Mouse (Mus musculus) inflammation-experienced regulatory T-cells, adult 6 months (primary cell): ENCODE measurements around the gene Tex12. TPM values are rescaled to one million over a fixed set of nuclear protein-coding genes. Genes with fewer than 3 reads are reported as not detected.

Experiments
- ATAC-seq: one replicate; pipeline ENCODE4 v1.8.0; 2017
- polyA plus RNA-seq, 3 experiments: library from polyadenylated mRNA; unstranded; fragments of 100-300 nt; shearing (Covaris generic); gene quantifications; one replicate each; pipeline ENCODE4 v1.2.1; 2017

Tex12 gene
- not detected for polyA plus RNA-seq

DNA sequence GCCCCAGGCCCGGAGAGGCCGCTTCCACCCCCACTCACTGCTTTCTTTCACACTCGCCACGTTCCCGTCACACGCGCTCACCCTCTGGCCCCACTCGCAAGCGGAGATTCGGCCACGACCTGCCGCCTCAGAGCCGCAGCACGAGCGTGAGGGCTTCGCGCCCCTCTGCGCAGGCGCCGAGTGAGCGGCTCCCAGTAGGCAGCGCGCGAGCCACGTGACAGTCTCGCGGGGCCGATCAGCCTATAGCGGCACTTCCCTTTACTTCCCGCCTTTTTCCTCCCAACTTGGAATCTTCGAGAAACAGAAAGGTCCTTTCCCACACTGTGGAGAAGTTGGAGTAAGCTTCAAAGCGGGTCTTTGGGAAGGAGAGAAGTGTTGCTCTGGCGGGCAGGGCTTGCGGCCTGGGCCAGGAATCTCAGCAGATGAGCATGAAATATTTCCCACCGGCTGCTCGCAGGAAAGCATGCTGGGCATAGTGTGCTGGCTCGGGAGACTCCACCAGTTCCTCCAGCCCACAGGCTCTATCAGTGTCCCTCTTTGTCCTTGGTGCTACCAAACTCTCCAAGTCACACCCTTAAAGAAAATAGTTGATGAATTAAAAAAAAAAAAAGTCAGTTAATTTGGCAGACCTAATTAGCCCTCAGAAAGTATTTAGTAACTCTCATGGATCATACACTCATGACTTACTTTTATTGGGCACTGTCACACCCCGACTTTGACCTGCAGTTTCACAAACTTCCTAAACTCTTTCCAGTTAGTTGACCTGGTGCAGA lies at the start of gene Tex12:
Gene Tex12, minus strand, starts transcription at position 181 of the 773 bp plus-strand sequence.
- no peak for ATAC-seq

DNA sequence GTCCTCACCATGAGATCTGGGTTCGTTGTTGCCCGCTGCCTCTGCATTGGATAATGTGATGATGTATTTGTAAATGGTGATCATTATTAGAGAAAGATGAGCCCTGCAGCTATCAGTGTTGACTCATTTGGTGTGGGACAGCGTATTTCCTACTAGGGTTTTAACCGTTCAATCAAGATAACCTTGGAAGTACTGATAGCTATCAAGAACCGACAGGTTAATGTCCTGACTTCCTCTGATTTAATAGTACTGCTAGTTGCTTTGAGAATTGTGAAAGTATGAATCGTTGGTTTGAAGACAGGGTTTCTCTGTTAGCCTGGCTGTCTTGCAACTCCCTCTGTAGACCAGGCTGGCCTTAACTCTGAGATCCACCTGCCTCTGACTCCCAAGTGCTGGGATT lies 43.2 kb upstream of the Tex12 start:
- ATAC-seq = no peak

DNA sequence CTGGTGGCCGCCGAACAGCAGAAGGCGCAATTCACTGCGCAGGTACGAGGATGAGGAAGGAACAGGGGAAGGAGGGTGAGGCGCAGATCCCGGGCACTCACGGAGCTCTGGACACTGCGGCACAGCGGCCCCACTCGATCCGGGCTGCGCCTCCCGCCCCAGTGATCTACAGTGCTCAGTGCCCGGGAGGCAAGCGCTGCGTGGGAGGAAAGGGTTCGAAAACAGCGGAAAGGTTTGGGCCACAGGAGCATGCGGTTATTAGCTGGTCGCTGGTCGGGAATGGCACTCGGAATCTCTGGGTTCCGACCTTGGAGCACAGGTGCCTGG lies 42.8 kb upstream of the Tex12 start:
- peak; percentile 64 for ATAC-seq

DNA sequence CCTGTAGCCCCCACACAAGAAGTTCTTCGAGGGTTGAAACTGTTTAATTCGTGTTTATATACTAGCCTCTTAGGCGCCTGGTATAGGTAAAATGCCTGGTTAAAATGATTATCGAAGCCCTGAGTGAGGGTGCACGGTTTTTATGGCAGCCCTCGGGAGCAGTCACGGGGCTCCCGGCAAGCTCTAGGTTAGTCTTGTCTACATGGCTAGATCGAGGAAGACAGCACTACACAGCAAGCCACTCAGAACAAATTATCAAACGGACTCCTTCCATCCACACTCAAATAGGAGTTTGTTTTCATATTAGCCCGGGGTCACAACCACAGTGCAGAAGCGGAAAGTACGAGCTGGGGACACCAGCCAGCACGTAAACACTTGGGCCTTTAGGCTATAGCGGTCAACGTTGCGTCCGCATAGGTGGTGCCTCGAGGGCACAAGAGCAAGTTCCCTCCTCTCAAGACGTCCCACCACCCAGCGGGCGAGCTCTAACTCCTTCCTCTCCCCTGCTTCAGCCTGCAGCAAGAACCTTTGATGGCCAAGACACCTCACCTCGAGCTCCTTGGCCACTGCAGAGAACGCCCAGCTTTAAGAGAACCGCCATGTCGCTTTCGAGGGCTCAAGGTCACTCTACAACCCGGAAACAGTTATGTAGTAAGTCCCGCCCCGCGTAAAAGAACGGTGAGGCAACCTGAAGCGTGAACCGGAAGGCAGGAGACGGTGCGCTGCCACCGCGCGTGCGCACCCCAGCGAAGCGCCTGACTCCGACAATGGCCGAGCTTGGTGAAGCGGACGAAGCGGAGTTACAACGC lies 42.3 kb upstream of the Tex12 start, which contains the start of the genes Sdhd and Timm8b:
Gene Sdhd, minus strand, starts transcription at position 624 of the 809 bp plus-strand sequence.
Gene Timm8b, plus strand, starts transcription at position 722 of the 809 bp plus-strand sequence.
- peak; percentile 96 for ATAC-seq

DNA sequence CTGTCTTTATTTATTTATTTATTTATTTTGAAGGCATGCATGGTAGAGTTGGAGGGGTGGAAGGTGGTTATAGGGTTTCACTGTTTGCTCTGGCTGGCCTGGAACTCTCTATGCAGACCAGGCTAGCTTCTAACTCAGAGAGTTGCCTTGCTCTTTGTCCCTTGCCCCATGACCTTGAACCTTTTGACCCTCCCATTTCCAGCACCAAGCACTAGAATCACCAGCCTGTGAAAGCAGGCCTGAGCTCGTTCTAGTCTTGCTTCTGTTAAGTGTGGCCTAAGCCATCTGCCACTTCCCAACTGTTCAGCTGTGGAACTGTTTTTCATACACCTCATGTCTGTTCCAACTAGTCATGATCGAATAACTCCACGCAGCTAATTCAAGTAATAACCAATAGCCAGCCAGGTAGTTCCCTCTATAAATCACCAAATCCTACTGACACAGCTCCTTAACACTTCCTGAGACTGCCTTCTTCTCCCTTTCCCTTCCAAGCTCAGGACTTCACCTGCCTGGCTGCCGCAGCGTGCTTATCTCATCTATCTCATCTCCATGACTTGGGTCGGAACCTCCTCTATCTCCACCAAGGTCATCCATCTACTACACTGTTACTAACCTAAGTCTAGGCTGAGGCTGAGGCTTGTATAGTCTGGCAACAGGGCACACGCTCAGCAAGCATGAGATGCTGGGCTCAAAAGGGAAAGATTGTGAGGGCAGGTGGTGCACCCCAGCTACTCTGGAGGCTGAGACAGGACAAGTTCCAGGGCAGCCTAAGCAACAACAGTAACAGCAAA lies 41.1 kb upstream of the Tex12 start:
- no peak for ATAC-seq

DNA sequence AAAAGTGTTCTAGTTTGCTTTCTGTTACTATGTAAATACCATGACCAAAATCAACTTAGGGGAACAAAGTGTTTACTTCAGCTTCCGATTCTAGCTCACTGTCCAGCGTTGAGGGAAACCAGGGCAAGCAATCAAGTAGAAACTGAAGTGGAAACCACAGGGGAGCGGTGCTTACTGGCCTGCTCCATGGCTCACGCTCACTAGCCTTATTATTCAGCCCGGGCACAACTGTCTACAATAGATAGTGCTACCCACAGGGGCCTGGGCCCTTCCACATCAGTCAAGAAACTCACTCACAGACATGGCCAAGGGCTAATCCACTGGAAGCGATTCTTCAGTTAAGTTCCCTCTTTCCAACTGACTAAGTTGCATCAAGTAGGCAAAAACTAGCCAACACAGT lies 40.4 kb upstream of the Tex12 start:
- no peak for ATAC-seq

DNA sequence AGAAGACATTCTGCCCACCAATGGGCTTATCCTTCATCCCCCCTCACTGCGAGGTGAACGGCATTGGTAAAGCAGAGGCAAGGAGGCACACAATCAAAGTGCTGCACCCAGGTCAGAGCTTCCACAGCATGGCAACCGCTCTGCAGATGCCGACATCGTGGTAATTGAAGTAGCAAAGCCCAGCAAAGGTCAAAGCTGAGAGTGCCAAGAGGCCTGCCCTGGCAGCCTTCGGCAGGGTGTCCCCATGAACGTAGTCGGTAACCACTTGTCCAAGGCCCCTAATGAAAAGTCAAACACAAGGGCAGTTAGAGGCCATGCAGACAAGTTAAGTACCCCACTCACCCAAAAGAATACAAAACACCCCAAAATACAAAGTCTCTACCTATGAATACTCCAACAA lies 35.8 kb upstream of the Tex12 start:
- no peak for ATAC-seq

DNA sequence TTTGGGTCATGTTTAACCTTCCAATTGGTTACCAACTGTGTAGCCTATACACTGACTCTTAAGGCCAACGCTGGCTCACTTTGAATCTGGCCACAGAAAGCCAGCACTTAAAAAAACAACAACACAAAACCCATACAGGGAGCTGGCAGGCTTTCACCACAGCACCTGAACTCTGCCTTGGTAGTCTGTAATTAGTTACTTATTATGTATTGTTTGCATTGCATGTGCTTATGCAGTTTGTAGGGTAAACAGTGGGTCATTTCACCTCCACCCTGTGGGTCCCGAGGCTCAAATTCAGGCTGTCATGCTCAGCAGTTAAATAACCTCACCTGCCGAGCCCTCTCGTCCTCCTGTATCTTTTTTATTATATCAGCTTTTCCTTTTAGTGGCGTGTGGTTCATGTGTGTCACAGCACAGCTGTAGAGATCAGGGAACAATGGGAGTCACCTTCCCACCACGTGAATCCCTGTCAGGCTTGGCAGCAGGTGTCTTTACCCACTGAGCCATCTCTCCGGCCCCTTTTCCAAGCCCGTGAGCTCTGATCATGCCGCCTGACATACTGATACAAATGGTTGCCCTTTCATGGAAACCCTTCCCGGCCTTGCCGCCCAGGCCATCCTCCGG lies 33.8 kb upstream of the Tex12 start:
- ATAC-seq = no peak

DNA sequence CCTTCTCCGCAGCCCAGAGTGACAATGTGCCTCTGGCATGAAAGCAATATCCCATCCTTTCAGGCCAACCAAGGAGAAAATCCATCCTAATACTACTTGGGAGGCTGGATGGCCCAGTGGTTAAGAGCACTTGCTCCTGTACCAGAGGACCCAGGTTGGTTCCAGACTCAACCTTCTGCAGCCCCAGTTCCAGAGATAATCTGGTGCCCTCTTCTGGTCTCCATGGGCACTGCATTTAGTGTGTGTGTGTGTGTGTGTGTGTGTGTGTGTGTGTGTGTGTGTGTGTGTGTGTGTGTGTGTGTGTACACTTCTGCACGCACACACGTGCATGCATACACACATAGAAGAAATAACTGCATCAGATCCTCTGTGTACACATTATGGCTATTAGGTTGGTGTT lies 32.4 kb upstream of the Tex12 start:
- peak; percentile 46 for ATAC-seq

DNA sequence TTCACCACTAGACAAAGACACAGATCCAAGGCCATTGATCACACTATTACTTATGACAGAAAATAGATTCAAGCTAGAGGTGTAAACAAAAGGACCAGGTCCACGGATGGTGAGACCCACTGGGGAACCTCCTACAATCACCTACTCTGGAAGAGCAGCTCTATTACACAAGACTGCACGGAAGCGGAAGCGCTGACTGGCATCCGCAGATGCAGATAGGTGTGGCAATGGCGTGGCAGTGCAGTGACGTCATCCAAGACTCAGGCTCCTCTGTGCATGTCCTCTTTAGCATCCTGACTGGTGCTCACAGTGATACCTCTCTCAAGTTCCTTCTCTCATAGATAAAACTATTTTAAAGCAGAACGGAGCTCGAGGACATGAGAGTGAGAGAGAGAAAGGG lies 31.8 kb upstream of the Tex12 start:
- no peak for ATAC-seq

DNA sequence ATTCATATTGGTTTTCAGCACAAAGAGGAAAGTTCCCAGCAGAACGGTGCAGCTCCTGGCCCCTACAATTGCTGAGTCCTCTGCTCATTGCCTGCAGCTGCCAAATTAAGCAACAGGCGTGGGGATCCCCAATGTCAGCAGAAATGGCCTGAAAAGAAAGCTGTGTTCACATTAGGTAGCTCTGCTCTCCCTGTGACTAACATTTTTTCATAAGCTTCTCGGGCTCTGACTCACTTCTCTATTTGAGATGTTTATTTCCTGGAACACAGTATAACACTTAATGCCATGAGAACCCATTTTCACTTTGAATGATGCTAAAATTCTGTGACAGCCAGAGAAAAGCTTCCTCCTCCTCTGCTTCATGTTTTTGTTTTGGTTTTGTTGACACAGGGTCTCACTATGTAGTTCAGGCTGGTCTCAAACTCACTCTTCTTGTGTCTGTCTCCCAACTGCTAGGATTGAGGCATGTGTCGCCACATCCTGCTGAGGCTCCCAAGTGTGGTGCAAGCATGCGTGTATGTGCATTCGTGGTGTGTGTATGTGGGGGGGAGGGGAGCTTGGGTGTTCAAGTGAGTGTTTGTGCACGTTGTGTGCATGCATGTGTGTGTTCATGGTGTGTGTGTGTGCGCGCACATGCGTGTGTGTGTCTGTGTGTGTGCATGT lies 29.9 kb upstream of the Tex12 start:
- peak; percentile 75 for ATAC-seq

DNA sequence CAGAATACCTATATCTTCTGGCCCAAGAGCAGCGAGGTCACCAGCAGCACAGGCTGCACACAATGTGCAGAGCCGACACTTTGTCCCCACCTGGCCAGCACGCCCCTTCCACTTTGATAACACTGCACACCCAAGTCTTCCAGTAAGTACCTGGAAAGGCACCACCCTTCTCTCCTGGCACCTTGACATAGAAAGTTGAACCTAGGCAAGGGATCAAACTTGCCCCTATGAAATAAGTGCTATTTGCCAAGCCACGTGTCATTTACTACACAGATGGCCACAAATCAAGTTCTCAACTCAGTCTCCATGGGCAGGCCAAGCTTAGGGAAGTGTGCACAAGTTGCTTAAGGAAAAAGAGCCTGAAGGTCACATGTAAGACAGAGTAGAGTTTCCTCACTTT lies 25.8 kb upstream of the Tex12 start:
- no peak for ATAC-seq

DNA sequence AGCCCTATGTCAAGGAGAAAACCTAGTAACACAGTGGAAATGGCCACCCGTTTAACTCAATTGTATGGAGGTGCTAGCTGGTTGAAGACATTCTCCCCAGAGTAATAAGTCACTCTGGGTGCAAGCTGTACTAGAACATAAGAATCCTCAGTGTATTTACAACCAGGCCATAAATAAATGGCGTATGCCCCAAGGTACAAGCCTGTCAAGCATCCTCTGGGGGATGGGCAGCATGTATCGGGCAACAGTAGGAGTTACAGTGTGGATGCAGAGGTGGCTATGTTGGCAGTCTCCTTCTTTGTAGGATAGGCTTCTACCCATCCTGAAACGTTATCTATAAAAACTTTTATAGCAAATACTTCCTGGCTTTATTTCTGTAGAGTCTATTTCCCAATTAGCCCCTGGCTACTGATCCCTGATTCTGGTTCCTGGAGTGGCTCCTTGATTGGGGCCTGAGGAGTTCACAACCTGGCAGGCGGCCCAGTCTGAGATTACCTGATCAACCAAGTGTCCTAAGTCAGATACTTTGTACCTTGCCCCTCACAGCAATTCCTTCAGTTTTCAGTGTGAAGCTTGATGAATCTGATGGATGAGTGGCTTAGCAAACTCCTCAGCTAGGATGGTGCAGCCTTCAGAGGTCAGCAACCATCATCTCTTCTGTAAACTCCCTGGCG lies 24.2 kb upstream of the Tex12 start:
- ATAC-seq = no peak

DNA sequence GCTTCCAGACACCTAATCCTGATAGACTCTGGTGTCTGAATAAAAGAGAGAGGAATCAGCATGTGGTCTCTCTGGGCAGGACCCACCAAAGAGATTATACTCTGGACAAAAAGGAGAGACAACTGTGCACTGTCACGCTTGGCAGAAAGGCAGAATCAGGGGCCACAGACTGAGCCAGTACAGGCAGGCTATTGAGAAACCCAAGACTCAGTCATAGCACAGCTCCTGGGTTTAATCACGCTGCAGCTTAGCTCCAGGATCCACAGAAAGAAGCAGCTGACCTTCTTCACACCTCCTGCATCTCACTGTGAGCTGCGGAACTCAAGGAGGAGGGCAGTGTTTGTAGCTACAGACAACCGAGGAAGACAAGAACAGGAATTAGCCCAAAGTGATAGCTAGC lies 19.2 kb upstream of the Tex12 start:
- no peak for ATAC-seq

DNA sequence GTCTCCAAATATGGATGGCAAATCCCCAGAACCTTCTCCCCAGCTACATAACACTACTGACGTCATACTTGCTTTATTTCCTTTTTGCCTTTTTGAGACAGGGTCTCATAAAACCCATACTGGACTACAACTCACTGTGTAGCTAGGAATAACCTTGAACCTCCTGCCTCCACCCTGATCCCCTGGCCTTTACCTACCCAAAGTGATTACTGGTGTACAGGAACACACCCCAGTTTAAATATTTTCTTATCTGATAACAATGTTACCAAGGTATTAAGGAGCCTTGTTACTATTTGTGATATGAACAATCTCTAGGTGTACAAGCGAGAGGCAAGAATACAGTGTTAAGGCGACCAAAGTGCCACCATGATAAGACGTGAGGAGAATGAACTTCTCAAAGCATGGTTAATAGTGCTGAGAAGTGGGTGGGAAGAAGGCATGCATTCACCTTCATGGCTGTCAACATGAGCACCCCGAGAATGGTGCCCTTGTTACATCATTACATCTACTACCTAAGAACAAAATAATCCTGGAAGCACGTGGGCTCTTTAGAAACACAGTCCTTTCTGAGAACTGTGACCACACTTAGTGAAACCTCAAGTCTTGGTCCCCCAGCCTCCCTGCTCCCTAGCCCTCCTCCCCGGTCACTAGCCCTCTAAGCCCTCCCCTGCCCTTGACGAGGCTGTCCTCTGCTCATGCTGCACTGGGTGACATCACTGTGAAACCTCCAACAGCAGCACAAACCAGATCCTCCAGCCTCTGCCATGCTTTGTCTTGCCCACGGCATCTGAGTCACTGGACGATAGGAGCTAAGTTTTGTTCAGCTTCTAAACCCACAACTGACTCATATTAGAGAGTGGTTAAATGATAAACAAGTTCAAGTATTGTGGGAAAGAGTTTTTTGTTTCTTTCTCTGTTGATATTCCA lies 8.7 kb upstream of the Tex12 start:
- no peak for ATAC-seq

DNA sequence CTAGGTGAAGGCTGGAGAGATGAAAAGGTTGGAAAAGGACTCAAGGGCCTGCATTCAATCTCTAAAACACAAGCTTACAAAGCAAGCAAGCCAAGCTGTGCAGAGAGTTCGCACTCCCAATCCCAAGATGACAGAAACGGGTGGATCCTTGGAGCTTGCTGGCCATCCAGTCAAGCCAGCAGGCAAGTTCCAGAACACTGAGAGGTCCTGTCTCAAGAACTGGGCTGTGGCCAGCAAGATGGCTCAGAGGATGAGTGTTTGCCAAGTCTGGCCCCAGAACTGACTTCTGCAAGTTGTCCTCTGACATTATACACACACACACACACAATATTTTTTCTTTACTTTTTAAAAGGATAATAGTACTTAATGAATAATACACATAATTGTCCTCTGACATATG lies 6.8 kb upstream of the Tex12 start:
- ATAC-seq = no peak

DNA sequence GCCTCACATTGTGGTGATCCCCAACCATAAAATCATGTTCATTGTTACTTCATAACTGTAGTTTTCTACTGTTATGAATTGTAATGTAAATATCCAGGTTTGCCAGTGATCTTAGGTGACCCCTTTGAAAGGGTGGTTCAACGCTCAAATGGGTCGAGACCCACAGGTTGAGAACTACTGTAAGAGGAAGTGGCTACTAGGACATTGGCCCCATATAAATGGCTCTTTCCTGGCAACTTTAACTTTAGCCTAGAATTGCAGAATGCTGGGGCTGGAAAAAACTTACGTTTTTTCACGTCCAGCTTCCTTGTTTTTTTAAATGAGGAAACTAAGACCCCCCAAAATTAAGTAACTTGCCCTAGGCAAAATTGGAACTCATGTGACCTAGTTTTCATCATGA lies 6.2 kb upstream of the Tex12 start:
- no peak for ATAC-seq

DNA sequence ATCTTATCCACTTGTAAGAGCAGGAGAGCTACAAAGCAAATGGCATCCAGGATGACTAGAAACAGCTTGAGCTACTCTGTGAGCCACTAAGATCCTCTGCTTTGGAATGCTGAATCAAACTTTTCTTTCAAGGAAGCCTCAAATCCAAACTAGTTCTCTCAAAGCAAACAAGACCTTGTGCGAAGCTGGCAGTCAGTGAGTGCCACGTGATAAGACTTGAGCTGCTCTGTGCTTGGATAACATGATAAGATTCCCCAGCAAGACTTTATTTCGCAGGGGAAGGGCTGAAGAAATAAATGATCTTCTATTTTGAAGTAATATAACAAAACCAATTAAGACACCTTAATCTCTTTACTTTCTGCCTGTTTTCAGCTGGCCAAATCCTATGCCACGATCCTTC lies 4.8 kb upstream of the Tex12 start:
- ATAC-seq = no peak

DNA sequence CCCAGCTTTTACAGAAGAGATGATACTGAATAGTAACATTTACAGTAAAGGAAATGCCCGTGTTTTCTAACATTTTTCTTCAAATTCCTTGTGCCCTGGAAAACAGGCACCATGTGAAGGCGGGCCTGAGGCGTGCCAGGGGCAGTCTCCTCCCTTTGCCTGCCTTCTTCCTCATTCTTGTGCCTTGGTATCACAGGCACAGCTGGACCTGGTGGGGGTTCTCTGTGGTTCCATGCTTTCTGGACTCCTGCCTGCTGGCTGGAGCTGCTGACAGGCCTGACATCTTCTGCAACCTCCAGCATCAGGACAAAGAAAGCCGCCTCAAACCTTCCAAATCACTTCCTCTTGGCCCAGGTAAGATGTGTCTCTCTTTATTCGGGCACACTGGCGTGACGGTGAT lies 4.0 kb upstream of the Tex12 start:
- ATAC-seq = no peak

DNA sequence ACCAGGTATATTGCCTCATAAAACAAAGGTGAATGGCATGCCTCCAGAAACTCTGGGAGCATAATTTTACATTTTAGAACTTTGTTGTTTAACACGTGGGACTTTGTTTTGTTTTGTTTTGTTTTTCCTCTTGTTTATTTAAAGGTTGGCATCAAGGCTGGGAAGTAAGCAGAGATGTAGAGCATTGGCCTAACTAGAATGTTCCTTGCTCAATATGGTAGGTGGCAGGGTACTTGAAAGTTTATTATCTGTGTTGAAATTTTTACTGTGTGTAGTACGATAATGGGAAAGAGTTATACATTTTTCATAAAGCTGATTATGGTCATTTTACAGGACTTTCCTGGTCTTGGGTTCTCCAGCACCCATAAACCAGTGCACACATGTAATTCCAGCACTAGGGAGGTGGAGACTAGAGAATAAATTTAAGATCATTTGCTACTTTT lies 814 bp upstream of the Tex12 start:
- no peak for ATAC-seq

DNA sequence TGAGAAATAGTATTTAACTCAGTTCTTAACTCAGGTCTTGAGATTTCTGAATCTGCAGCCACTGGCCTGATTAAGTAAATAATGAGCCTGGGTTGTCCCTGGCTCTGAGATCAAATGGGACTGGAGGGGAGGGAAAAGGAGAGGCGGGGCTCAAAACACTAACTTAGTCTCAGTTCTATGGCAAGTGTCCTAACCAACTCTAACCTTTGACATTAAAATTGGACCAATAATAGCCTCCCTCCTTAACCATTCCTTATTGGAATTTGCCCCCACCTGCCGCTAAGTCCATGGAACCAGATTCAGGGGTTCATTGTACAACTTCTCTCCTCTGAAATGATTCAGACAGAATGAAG lies 6.1 kb downstream of the Tex12 start, which contains the start of gene Bco2:
Gene Bco2, minus strand, starts transcription at position 88 of the 353 bp plus-strand sequence.
- no peak for ATAC-seq
